Mouse (Mus musculus): Measurements from ENCODE around the gene Gm498.

Gene Gm498

DNA sequence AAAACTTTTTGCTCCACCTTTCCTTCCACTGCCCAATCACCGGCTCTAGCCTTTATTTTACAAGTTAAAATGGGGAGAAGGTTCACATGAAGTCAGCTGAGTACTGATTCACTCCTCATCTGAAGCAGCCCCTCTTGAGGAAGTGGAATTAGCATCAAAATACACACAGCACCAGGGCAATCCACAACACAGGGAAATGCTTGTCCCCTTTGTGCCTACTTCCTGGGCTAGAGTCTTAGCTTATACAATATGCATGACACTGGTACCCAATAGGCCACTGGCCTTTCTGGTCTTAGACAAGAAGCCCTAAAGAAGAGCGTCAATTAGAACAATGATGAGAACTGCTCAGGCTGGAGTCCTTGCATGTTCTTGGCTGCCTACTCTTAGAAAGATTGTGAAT lies 25.7 kb downstream of the Gm498 start:
- no peak for DNase-seq (ENCODE audit: low read depth, low spot score)

GRCm38 (mm10) chr7:143900667-143901066 lies 34.0 kb downstream of the Gm498 start:
- no peak for DNase-seq (ENCODE audit: low read depth, low spot score)

GRCm38 (mm10) chr7:143905176-143905575 lies 38.5 kb downstream of the Gm498 start:
- DNase-seq (ENCODE audit: low read depth, low spot score), result no peak

DNA sequence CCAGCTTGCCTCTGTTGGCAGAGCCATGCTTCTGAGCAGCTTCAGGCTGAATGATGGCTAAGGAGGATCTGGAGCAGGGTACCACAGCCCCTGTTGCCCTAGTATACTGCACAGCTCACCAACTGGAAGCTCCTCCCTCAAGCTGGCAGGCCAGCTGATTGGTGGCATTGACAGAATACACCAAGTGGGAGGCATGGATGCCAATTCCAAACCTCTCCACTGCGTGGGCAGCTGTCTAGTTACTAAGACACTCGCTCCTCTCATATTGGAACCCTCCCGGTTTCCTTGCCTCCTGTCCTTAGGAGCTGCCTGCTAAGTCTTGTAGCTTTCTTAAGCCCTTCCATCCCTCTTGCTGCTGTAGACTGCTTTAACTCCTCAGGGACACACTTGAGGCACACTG lies 39.0 kb downstream of the Gm498 start:
- DNase-seq (ENCODE audit: low read depth, low spot score), result no peak

DNA sequence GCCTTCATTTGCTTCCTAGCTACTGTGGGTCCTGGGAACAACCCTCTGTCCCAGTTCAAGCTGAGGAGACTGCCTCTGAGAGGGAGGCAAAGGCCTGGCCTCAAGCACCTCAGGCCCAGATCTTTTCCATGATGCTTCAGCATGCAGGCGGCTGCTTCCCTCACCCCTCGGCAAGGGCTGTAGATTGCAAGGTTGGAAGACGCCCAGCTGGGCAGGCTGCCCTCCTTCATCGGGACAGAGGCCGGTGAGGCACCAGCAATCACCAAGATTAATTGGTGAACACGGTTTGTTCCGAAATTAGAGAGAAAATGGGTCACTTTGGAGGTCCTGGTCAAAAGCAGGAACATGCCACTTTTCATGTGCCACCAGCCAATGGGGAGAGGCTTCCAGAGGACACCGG lies 47.0 kb downstream of the Gm498 start:
- no peak for DNase-seq (ENCODE audit: low read depth, low spot score)

DNA sequence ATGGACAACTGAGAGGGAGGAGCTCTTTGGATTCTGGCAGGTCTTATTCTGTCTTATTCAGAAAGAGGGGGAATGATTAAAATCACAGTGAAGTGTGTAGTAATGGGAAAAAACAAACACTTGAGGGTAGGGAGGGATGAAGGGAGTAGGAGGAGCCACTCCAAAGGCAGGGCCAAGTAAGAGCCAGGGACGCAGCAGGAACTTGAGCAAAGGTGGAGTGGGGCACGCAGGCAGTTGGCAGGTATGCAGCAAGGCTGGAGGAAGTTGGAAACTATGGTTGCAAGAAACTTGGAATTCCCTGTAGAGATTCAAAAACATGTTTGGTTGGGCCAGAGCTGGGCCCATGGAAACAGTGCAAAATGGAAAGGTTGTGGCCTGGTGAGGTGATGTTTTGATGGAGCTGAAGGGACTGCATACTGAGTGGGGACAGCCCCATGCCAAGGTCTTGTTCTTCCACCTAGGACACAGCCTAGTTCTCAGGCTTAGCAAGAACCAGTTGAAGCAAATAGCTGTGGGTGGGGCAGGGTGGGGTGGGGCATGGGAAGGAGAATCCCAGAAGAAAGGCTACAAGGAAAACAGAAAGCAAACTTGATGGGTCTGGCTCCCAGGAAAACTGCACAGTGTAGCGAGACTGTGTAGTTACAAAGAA lies 52.5 kb downstream of the Gm498 start:
- DNase-seq (ENCODE audit: low read depth, low spot score), result no peak

- DNase-seq (ENCODE audit: low read depth, low spot score), result no peak
Observed at GRCm38 (mm10) chr7:143929899-143930298, 63.3 kb downstream of the Gm498 start.

GRCm38 (mm10) chr7:143938647-143939046 lies 72.0 kb downstream of the Gm498 start:
- no peak for DNase-seq (ENCODE audit: low read depth, low spot score)

DNA sequence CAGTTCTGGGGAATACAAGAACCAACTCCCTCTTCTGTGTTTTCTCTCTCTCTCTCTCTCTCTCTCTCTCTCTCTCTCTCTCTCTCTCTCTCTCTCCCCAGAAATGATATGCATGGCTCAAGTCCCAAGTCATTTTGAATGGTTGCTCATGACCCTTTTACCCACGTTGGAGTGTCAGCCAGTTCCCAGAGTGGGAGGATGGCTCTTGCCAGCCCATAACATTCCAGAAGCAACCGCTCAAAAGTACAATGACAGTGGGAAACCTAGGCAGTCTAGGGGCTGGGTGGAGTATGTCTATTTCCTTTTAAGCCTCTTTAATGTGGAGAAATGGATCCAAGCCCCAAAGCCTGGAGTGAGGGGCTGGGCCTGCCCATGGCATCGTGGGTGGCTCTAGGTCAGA lies 72.8 kb downstream of the Gm498 start:
- DNase-seq (ENCODE audit: low read depth, low spot score), result no peak

- no peak for DNase-seq (ENCODE audit: low read depth, low spot score)
Observed at GRCm38 (mm10) chr7:143942941-143943691, 76.5 kb downstream of the Gm498 start.

DNA sequence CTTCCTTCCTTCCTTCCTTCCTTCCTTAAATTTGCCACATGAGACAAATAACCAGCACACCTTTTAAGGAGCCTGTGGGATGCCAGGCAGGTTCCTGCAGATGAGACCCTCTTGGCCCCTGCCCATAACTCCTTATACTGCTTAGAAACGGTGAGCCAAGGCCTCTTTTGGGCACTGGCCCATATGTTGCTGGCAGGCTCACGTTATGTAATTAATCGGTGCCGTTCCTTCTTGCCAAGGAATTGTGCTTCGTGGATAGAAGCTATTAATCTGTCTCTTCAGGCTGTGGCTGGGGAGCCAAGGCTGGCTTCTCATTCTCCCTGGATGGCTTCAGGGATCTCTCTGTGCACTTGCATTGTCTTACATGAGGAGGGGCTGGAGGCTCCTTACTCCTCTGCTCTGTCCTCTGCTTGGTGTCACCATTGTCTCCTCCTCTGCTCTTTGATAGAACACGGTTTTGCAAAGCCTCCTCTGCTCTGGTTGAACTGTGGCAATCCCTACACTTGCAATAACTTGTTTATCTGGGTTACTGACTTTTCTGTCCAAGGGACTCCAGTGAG lies 77.9 kb downstream of the Gm498 start:
- DNase-seq (ENCODE audit: low read depth, low spot score), result no peak

Data from skeletal muscle tissue, adult 2 months (tissue).